10 mouse cellular contexts compared by ENCODE assay signal in genomic region chr5:137096037-137096436, GRCm38 (mm10). TPM values are rescaled to one million over a fixed set of nuclear protein-coding genes. Genes with fewer than 3 reads are reported as not detected.
DNase-seq lines count a peak whose midpoint lies in the region; ATAC-seq and TF ChIP-seq lines count a peak whose summit lies in the region.
"Had no signal": no experiment of that assay in that cellular context is flagged by ENCODE, and none has a peak within 500 bp of the region (broad histone marks: within the 10 kb centered on the region; RNA-seq: fewer than 3 reads in every experiment).

No protein-coding gene starts in this region.

- H3K9me3 ChIP-seq in midbrain, embryonic 11.5 days (ENCODE audit: control insufficient read depth, low read length) = peaks cover 2% of the 10 kb centered on the region; the same call in 1 of the 2 replicates
- no peaks in the 10 kb centered on the region for H3K9me3 ChIP-seq in midbrain, embryonic 10.5 days (replicated peaks)
- H3K9me3 ChIP-seq in kidney, postnatal 0 days (replicated peaks; ENCODE audit: low read length) = no peaks in the 10 kb centered on the region
- 0 out of 2 replicates have a peak, but pooled peaks cover 3% of the 10 kb centered on the region for H3K9me3 ChIP-seq in stomach, embryonic 16.5 days (replicated peaks; ENCODE audit: control insufficient read depth, low read length)
- H3K9me3 ChIP-seq: hindbrain, embryonic 12.5 days had no signal

- 88% methylated on average over 1 of the region's 1 CpGs for WGBS in midbrain, embryonic 11.5 days
- 97% methylated on average over 1 of the region's 1 CpGs for WGBS in midbrain, embryonic 10.5 days
- WGBS in kidney, postnatal 0 days = 61% methylated on average over 1 of the region's 1 CpGs
- 33% methylated on average over 1 of the region's 1 CpGs for WGBS in stomach, embryonic 16.5 days

- no peak overlapping the region for H3K27ac ChIP-seq in midbrain, embryonic 11.5 days (ENCODE audit: low read depth, low read length)
- H3K27ac ChIP-seq in midbrain, embryonic 10.5 days (replicated peaks) = no peak overlapping the region
- no peak overlapping the region for H3K27ac ChIP-seq in kidney, postnatal 0 days
- peak overlapping the region; percentile 25; the same call in 1 of the 2 replicates for H3K27ac ChIP-seq in stomach, embryonic 16.5 days (ENCODE audit: low read length)
- H3K27ac ChIP-seq: hindbrain, embryonic 12.5 days had no signal

- TF ChIP-seq CTCF in kidney, postnatal 0 days (IDR thresholded peaks at IDR 0.05; ENCODE audit: low read depth) = no peak

- H3K27me3 ChIP-seq in midbrain, embryonic 11.5 days (ENCODE audit: control insufficient read depth, insufficient read depth, low read length) = no peaks in the 10 kb centered on the region
- H3K27me3 ChIP-seq in midbrain, embryonic 10.5 days (ENCODE audit: low read depth, poor library complexity, severe bottlenecking) = no peaks in the 10 kb centered on the region
- H3K27me3 ChIP-seq in kidney, postnatal 0 days (ENCODE audit: insufficient read depth, low read length) = no peaks in the 10 kb centered on the region
- no peaks in the 10 kb centered on the region for H3K27me3 ChIP-seq in stomach, embryonic 16.5 days (ENCODE audit: control insufficient read depth, insufficient read depth, low read length)
- H3K27me3 ChIP-seq: CH12.LX; hindbrain, embryonic 12.5 days had no signal

- H3K9ac ChIP-seq in midbrain, embryonic 11.5 days (ENCODE audit: low read length) = no peak overlapping the region
- no peak overlapping the region for H3K9ac ChIP-seq in kidney, postnatal 0 days (ENCODE audit: low read depth, low read length)
- no peak overlapping the region for H3K9ac ChIP-seq in stomach, embryonic 16.5 days (ENCODE audit: low read length)
- H3K9ac ChIP-seq: hindbrain, embryonic 12.5 days had no signal

- DNase-seq in frontal cortex, postnatal 36 days (ENCODE audit: low spot score in 2 of 2) = peak; percentile 40 to 71
- DNase-seq in frontal cortex, postnatal 10 days (ENCODE audit: low spot score in 2 of 2) = no peak
- peak; percentile 57 for DNase-seq in midbrain, embryonic 11.5 days (ENCODE audit: low spot score, missing footprints)
- no peak for DNase-seq in midbrain, embryonic 10.5 days (ENCODE audit: low spot score)
- peak; percentile 72 for DNase-seq in kidney, postnatal 0 days (ENCODE audit: low spot score)
- DNase-seq in gastrocnemius, adult 8-10 months (ENCODE audit: low spot score in 2 of 2) = no peak

- ATAC-seq in midbrain, embryonic 11.5 days (ENCODE audit: low FRiP score) = no peak
- no peak for ATAC-seq in kidney, postnatal 0 days (replicated peaks; ENCODE audit: low FRiP score, low read depth)
- ATAC-seq in stomach, embryonic 16.5 days (ENCODE audit: insufficient read depth, low FRiP score) = peak; percentile 57; the same call in 1 of the 2 replicates
- ATAC-seq in CD4-positive, CD25-positive, alpha-beta regulatory T cell, adult 4 months = no peak

- no peaks in the 10 kb centered on the region for H3K36me3 ChIP-seq in midbrain, embryonic 11.5 days (ENCODE audit: control insufficient read depth, insufficient read depth, low read length)
- H3K36me3 ChIP-seq in midbrain, embryonic 10.5 days = no peaks in the 10 kb centered on the region
- no peaks in the 10 kb centered on the region for H3K36me3 ChIP-seq in kidney, postnatal 0 days (ENCODE audit: insufficient read depth, low read length)
- no peaks in the 10 kb centered on the region for H3K36me3 ChIP-seq in stomach, embryonic 16.5 days (ENCODE audit: control insufficient read depth, insufficient read depth, low read length)
- H3K36me3 ChIP-seq: hindbrain, embryonic 12.5 days had no signal

- H3K4me2 ChIP-seq in midbrain, embryonic 11.5 days = no peak overlapping the region
- H3K4me2 ChIP-seq in kidney, postnatal 0 days (ENCODE audit: low read length) = no peak overlapping the region
- H3K4me2 ChIP-seq in stomach, embryonic 16.5 days (ENCODE audit: low read depth, low read length) = no peak overlapping the region
- H3K4me2 ChIP-seq: hindbrain, embryonic 12.5 days had no signal

- no peak overlapping the region for H3K4me3 ChIP-seq in midbrain, embryonic 11.5 days (ENCODE audit: low read depth, low read length)
- no peak overlapping the region for H3K4me3 ChIP-seq in midbrain, embryonic 10.5 days
- H3K4me3 ChIP-seq in kidney, postnatal 0 days (replicated peaks; ENCODE audit: low read depth, low read length) = no peak overlapping the region
- H3K4me3 ChIP-seq in stomach, embryonic 16.5 days (replicated peaks; ENCODE audit: low read length) = no peak overlapping the region
- H3K4me3 ChIP-seq: hindbrain, embryonic 12.5 days had no signal

- H3K4me1 ChIP-seq in midbrain, embryonic 11.5 days (ENCODE audit: control insufficient read depth, insufficient read depth, low read length) = no peaks in the 10 kb centered on the region
- no peaks in the 10 kb centered on the region for H3K4me1 ChIP-seq in midbrain, embryonic 10.5 days
- 0 out of 2 replicates have a peak, but pooled peaks cover 3% of the 10 kb centered on the region for H3K4me1 ChIP-seq in kidney, postnatal 0 days (replicated peaks; ENCODE audit: insufficient read depth, low read length)
- H3K4me1 ChIP-seq in stomach, embryonic 16.5 days (ENCODE audit: control insufficient read depth, insufficient read depth, low read length) = peaks cover 11% of the 10 kb centered on the region; the same call in 1 of the 2 replicates
- H3K4me1 ChIP-seq: hindbrain, embryonic 12.5 days had no signal

RNA-seq across cellular contexts. Expression of gene Trim56, which starts 20.0 kb away (rescaled TPM):
- 4.5 and 4.8 TPM in 2 replicates for polyA plus RNA-seq in midbrain, embryonic 11.5 days (2014; fragmentation: Nextera tagmentation; extraction: Ambion mirVana)
- 3.9 and 5.4 TPM in 2 replicates for polyA plus RNA-seq in midbrain, embryonic 10.5 days (2016; fragmentation: Nextera tagmentation; extraction: Ambion mirVana)
- polyA plus RNA-seq in kidney, postnatal 0 days (2015; fragmentation: Nextera tagmentation; extraction: Ambion mirVana) = 7.9 and 9.2 TPM in 2 replicates
- polyA plus RNA-seq in stomach, embryonic 16.5 days (2015; fragmentation: Nextera tagmentation; extraction: Ambion mirVana) = 8.1 and 9.3 TPM in 2 replicates
- 10 to 100 TPM; 15.1 to 18.5 TPM for polyA plus RNA-seq in CD4-positive, CD25-positive, alpha-beta regulatory T cell, adult 4 months (2017; shearing (Covaris generic))
- total RNA-seq in gastrocnemius, adult 8-10 months (2022) = 1 to 10 TPM; 6.5 to 9.0 (median 7.8) TPM

RNA-seq across cellular contexts. Expression of gene Serpine1, which starts 24.0 kb away (rescaled TPM):
- not detected in 2 replicates for polyA plus RNA-seq in midbrain, embryonic 11.5 days (2014; fragmentation: Nextera tagmentation; extraction: Ambion mirVana)
- 0.07 and 0.11 TPM in 2 replicates for polyA plus RNA-seq in midbrain, embryonic 10.5 days (2016; fragmentation: Nextera tagmentation; extraction: Ambion mirVana)
- polyA plus RNA-seq in kidney, postnatal 0 days (2015; fragmentation: Nextera tagmentation; extraction: Ambion mirVana) = 0.05 and 0.13 TPM in 2 replicates
- 0.24 and 0.45 TPM in 2 replicates for polyA plus RNA-seq in stomach, embryonic 16.5 days (2015; fragmentation: Nextera tagmentation; extraction: Ambion mirVana)
- under 1 TPM in 1 of 2 experiments, not detected in 1; 0.20 TPM for polyA plus RNA-seq in CD4-positive, CD25-positive, alpha-beta regulatory T cell, adult 4 months (2017; shearing (Covaris generic))
- 1 to 10 TPM; 1.8 to 7.5 (median 6.2) TPM for total RNA-seq in gastrocnemius, adult 8-10 months (2022)

RNA-seq across cellular contexts. Expression of gene Ap1s1, which starts 50.1 kb away (rescaled TPM):
- polyA plus RNA-seq in midbrain, embryonic 11.5 days (2014; fragmentation: Nextera tagmentation; extraction: Ambion mirVana) = 176 and 192 TPM in 2 replicates
- 209 and 228 TPM in 2 replicates for polyA plus RNA-seq in midbrain, embryonic 10.5 days (2016; fragmentation: Nextera tagmentation; extraction: Ambion mirVana)
- 160 and 172 TPM in 2 replicates for polyA plus RNA-seq in kidney, postnatal 0 days (2015; fragmentation: Nextera tagmentation; extraction: Ambion mirVana)
- 187 and 192 TPM in 2 replicates for polyA plus RNA-seq in stomach, embryonic 16.5 days (2015; fragmentation: Nextera tagmentation; extraction: Ambion mirVana)
- 10 to 100 TPM; 62.2 to 84.9 TPM for polyA plus RNA-seq in CD4-positive, CD25-positive, alpha-beta regulatory T cell, adult 4 months (2017; shearing (Covaris generic))
- total RNA-seq in gastrocnemius, adult 8-10 months (2022) = 10 to 100 TPM; 15.4 to 22.0 (median 17.8) TPM

RNA-seq across cellular contexts. Expression of gene Muc3, which starts 53.1 kb away (rescaled TPM):
- polyA plus RNA-seq in midbrain, embryonic 11.5 days (2014; fragmentation: Nextera tagmentation; extraction: Ambion mirVana) = not detected in 2 replicates
- not detected in 2 replicates for polyA plus RNA-seq in midbrain, embryonic 10.5 days (2016; fragmentation: Nextera tagmentation; extraction: Ambion mirVana)
- 0.24 TPM in 2 replicates for polyA plus RNA-seq in kidney, postnatal 0 days (2015; fragmentation: Nextera tagmentation; extraction: Ambion mirVana)
- polyA plus RNA-seq in stomach, embryonic 16.5 days (2015; fragmentation: Nextera tagmentation; extraction: Ambion mirVana) = 0.15 TPM in 1 of 2 replicates, not detected in the other
- polyA plus RNA-seq in CD4-positive, CD25-positive, alpha-beta regulatory T cell, adult 4 months (2017; shearing (Covaris generic)) = not detected
- total RNA-seq in gastrocnemius, adult 8-10 months (2022) = not detected
- total RNA-seq: CH12.LX had no signal
- polyA plus RNA-seq: hindbrain, embryonic 12.5 days had no signal

Comparison
In these comparisons a context has a peak if more than half of its experiments do, and no peak if none do; other contexts are left out.
1. DNase-seq: peak in frontal cortex, postnatal 36 days (2 of 2), midbrain, embryonic 11.5 days (single experiment) and kidney, postnatal 0 days (single experiment); none in frontal cortex, postnatal 10 days (0 of 2), midbrain, embryonic 10.5 days (single experiment) and gastrocnemius, adult 8-10 months (0 of 2).